ENCODE assay signal across 23 mouse cellular contexts in genomic region chr13:40943936-40944335, GRCm38 (mm10). TPM values are rescaled to one million over a fixed set of nuclear protein-coding genes. Genes with fewer than 3 reads are reported as not detected.
DNase-seq lines count a peak whose midpoint lies in the region; ATAC-seq lines count a peak whose summit lies in the region.
"Had no signal": no experiment of that assay in that cellular context is flagged by ENCODE, and none has a peak within 500 bp of the region (broad histone marks: within the 10 kb centered on the region; RNA-seq: fewer than 3 reads in every experiment).

No protein-coding gene starts in this region.

- H3K4me1 ChIP-seq in heart, embryonic 12.5 days (replicated peaks), result peaks cover 34% of the 10 kb centered on the region
- peaks cover 7% of the 10 kb centered on the region; the same call in 1 of the 2 replicates for H3K4me1 ChIP-seq in stomach, embryonic 16.5 days (ENCODE audit: control insufficient read depth, insufficient read depth, low read length)

- ATAC-seq in heart, embryonic 12.5 days (ENCODE audit: insufficient number of reproducible peaks, low FRiP score), result peak; percentile 25; the same call in 1 of the 2 replicates
- ATAC-seq in stomach, embryonic 16.5 days (ENCODE audit: insufficient read depth, low FRiP score), result peak; percentile 37; the same call in 1 of the 2 replicates
- ATAC-seq: forebrain, embryonic 14.5 days; inflammation-experienced regulatory T-cells, adult 6 months; midbrain, embryonic 16.5 days had no signal

- H3K4me3 ChIP-seq in heart, embryonic 12.5 days, result no peak overlapping the region
- no peak overlapping the region for H3K4me3 ChIP-seq in stomach, embryonic 16.5 days (replicated peaks; ENCODE audit: low read length)
- H3K4me3 ChIP-seq: hindbrain, embryonic 13.5 days; kidney, embryonic 15.5 days; left cerebral cortex, adult 2 months; neural tube, embryonic 15.5 days had no signal

- no peaks in the 10 kb centered on the region for H3K9me3 ChIP-seq in heart, embryonic 12.5 days (replicated peaks)
- H3K9me3 ChIP-seq in stomach, embryonic 16.5 days (replicated peaks; ENCODE audit: control insufficient read depth, low read length), result no peaks in the 10 kb centered on the region
- H3K9me3 ChIP-seq: hindbrain, embryonic 13.5 days; kidney, embryonic 15.5 days; neural tube, embryonic 15.5 days had no signal

- H3K36me3 ChIP-seq in heart, embryonic 12.5 days, result no peaks in the 10 kb centered on the region
- H3K36me3 ChIP-seq in stomach, embryonic 16.5 days (ENCODE audit: control insufficient read depth, insufficient read depth, low read length), result no peaks in the 10 kb centered on the region
- H3K36me3 ChIP-seq: hindbrain, embryonic 13.5 days; kidney, embryonic 15.5 days; neural tube, embryonic 15.5 days had no signal

- DNase-seq in heart, postnatal 4 days, result no peak
- DNase-seq in lung, postnatal 36 days, result peak; percentile 37
- DNase-seq in lung, postnatal 14 days, result no peak
- peak; percentile 59 for DNase-seq in ZHBTc4 (ENCODE audit: low read depth, low spot score)
- DNase-seq in kidney, adult 9 months, result no peak
- no peak for DNase-seq in layer of hippocampus, postnatal 10 days (ENCODE audit: low spot score in 2 of 2)
- DNase-seq: cerebellum, adult 8-10 months; gastrocnemius, postnatal 14 days; left cerebral cortex, postnatal 4 days; liver; right cerebral cortex, postnatal 14 days; spleen, adult 18-20 months; thymus, adult 18-20 months; thymus, postnatal 4 days had no signal

- H3K9ac ChIP-seq in heart, embryonic 12.5 days, result 0 out of 2 replicates have a peak overlapping the region, but pooled peaks have one; percentile 26
- H3K9ac ChIP-seq in stomach, embryonic 16.5 days (ENCODE audit: low read length), result no peak overlapping the region
- H3K9ac ChIP-seq: hindbrain, embryonic 13.5 days; kidney, embryonic 15.5 days; neural tube, embryonic 15.5 days had no signal

- H3K4me2 ChIP-seq in heart, embryonic 12.5 days, result no peak overlapping the region
- H3K4me2 ChIP-seq in stomach, embryonic 16.5 days (ENCODE audit: low read depth, low read length), result no peak overlapping the region
- H3K4me2 ChIP-seq: hindbrain, embryonic 13.5 days; kidney, embryonic 15.5 days; neural tube, embryonic 15.5 days had no signal

- WGBS in heart, embryonic 12.5 days, result 27% methylated on average over 5 of the region's 5 CpGs
- 61% methylated on average over 5 of the region's 5 CpGs for WGBS in stomach, embryonic 16.5 days

- H3K27ac ChIP-seq in heart, embryonic 12.5 days (ENCODE audit: poor library complexity, severe bottlenecking), result peak overlapping the region; percentile 28; the same call in 1 of the 2 replicates
- no peak overlapping the region for H3K27ac ChIP-seq in stomach, embryonic 16.5 days (ENCODE audit: low read length)
- H3K27ac ChIP-seq: hindbrain, embryonic 13.5 days; kidney, embryonic 15.5 days; left cerebral cortex, adult 2 months; neural tube, embryonic 15.5 days had no signal

- no peaks in the 10 kb centered on the region for H3K27me3 ChIP-seq in heart, embryonic 12.5 days (replicated peaks)
- H3K27me3 ChIP-seq in stomach, embryonic 16.5 days (ENCODE audit: control insufficient read depth, insufficient read depth, low read length), result no peaks in the 10 kb centered on the region
- H3K27me3 ChIP-seq: hindbrain, embryonic 13.5 days; kidney, embryonic 15.5 days; neural tube, embryonic 15.5 days had no signal

RNA-seq across cellular contexts. Expression of gene Pak1ip1, which starts 56.9 kb away (rescaled TPM):
- polyA plus RNA-seq in heart, embryonic 12.5 days (2016; fragmentation: Nextera tagmentation; extraction: Ambion mirVana), result 54.2 and 55.5 TPM in 2 replicates
- total RNA-seq in heart, postnatal 4 days (2021), result 10 to 100 TPM; 33.7 to 35.6 TPM
- 68.0 and 70.5 TPM in 2 replicates for polyA plus RNA-seq in stomach, embryonic 16.5 days (2015; fragmentation: Nextera tagmentation; extraction: Ambion mirVana)
- 10 to 100 TPM; 34.8 to 34.9 TPM for total RNA-seq in layer of hippocampus, postnatal 10 days (2021)

Comparison
In these comparisons a context has a peak if more than half of its experiments do, and no peak if none do; other contexts are left out.
1. DNase-seq: peak in lung, postnatal 36 days (single experiment) and ZHBTc4 (single experiment); none in heart, postnatal 4 days (single experiment), lung, postnatal 14 days (single experiment), kidney, adult 9 months (single experiment) and layer of hippocampus, postnatal 10 days (0 of 2).